Mouse (Mus musculus): ENCODE measurements around the gene BC030867.
A peak's percentile ranks its signal among the peaks of the same experiment; 100 is the strongest.
"Not testable (repeated sequence)": the region's sequence is repeated elsewhere in the genome, so short reads cannot be mapped to it uniquely, and the experiment has no call there.

Gene BC030867

GRCm38 (mm10) chr11:102258095-102258494 lies 9.4 kb downstream of the BC030867 start:
- DNase-seq = no peak

GRCm38 (mm10) chr11:102258521-102258920 lies 9.8 kb downstream of the BC030867 start:
- no peak for DNase-seq

GRCm38 (mm10) chr11:102263211-102263610 lies 14.5 kb downstream of the BC030867 start:
- DNase-seq = no peak

- peak; percentile 34 to 52 for DNase-seq
These were observed 17.1 kb downstream of the BC030867 start for GRCm38 (mm10) chr11:102265816-102266215.

- DNase-seq = no peak
These were observed 18.1 kb downstream of the BC030867 start for GRCm38 (mm10) chr11:102266631-102267355.

GRCm38 (mm10) chr11:102267480-102267879 lies 18.8 kb downstream of the BC030867 start:
- DNase-seq = peak; percentile 72 to 76

GRCm38 (mm10) chr11:102268520-102269244 lies 20.0 kb downstream of the BC030867 start, which contains the start of gene Asb16:
Asb16 (plus strand) TSS chr11:102268743.
- no peak for DNase-seq

GRCm38 (mm10) chr11:102276411-102276915 lies 27.8 kb downstream of the BC030867 start:
- peak in 1 of 2 experiments; percentile 25 for DNase-seq

GRCm38 (mm10) chr11:102277754-102278153 lies 29.1 kb downstream of the BC030867 start:
- DNase-seq = no peak

- no peak for DNase-seq
These were observed 30.9 kb downstream of the BC030867 start for GRCm38 (mm10) chr11:102279595-102279994.

- not testable (repeated sequence) for DNase-seq
These were observed 31.6 kb downstream of the BC030867 start for GRCm38 (mm10) chr11:102280267-102280666.

GRCm38 (mm10) chr11:102283922-102284321 lies 35.2 kb downstream of the BC030867 start:
- no peak for DNase-seq

GRCm38 (mm10) chr11:102284501-102285094 lies 35.9 kb downstream of the BC030867 start, which contains the start of gene Tmub2:
Tmub2 (plus strand) TSS chr11:102284931.
- peak; percentile 94 to 96 for DNase-seq

GRCm38 (mm10) chr11:102285095-102285834 lies 36.6 kb downstream of the BC030867 start:
- no peak for DNase-seq

GRCm38 (mm10) chr11:102287485-102287884 lies 38.8 kb downstream of the BC030867 start:
- no peak for DNase-seq

GRCm38 (mm10) chr11:102288027-102288804 lies 39.5 kb downstream of the BC030867 start:
- DNase-seq = no peak

GRCm38 (mm10) chr11:102288913-102289312 lies 40.2 kb downstream of the BC030867 start:
- no peak for DNase-seq

GRCm38 (mm10) chr11:102289511-102290100 lies 40.9 kb downstream of the BC030867 start:
- no peak for DNase-seq

- DNase-seq = no peak
These were observed 41.5 kb downstream of the BC030867 start for GRCm38 (mm10) chr11:102290141-102290540.

GRCm38 (mm10) chr11:102291051-102291535 lies 42.4 kb downstream of the BC030867 start:
- DNase-seq = no peak

- DNase-seq = no peak
These were observed 45.3 kb downstream of the BC030867 start for GRCm38 (mm10) chr11:102293971-102294370.

Measured in cerebellum, postnatal 36 days (tissue).